Comparison of ENCODE assay signal across 9 mouse cellular contexts in the genomic region with DNA sequence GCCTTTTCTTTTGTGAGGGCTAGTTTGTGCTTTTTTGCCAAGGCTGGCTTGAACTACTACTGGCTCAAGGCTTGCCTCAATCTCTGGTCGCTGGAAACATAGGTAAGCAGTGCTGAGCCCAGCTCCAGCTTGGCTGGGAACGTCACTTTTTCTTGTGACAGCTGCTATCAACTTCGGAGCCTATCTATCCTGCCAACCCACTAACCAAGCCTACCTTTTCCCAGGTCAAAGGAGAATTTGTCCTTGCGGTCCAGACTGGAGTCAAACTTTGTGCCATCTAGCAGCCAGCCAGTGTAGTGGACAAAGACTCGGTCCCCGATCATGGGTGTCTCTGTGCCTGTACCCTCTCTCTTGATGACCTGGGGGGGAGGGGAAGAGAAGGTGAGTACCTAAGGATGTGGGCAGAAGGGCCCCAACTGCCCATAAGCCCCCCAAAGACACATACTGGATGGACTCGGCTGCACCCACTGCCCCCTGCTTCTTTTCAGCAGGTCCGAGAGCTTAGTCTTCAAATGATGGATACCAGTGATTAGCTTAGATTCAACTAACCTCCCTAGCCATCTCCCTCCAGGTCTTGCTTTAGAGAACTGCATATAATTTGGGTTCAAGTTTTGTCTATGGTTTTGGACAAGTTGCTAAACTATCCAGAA. TPM values are rescaled to one million over a fixed set of nuclear protein-coding genes. Genes with fewer than 3 reads are reported as not detected.
A peak's percentile ranks its signal among the peaks of the same experiment; 100 is the strongest.
DNase-seq lines count a peak whose midpoint lies in the region; ATAC-seq lines count a peak whose summit lies in the region.
"Had no signal": no experiment of that assay in that cellular context is flagged by ENCODE, and none has a peak within 500 bp of the region (broad histone marks: within the 10 kb centered on the region; RNA-seq: fewer than 3 reads in every experiment).

No protein-coding gene starts in this region.

- H3K9me3 ChIP-seq in lung, embryonic 15.5 days, result no peaks in the 10 kb centered on the region
- H3K9me3 ChIP-seq in forebrain, embryonic 13.5 days (replicated peaks), result no peaks in the 10 kb centered on the region
- H3K9me3 ChIP-seq in limb, embryonic 12.5 days, result no peaks in the 10 kb centered on the region
- H3K9me3 ChIP-seq in neural tube, embryonic 15.5 days (replicated peaks), result no peaks in the 10 kb centered on the region

- no peaks in the 10 kb centered on the region for H3K27me3 ChIP-seq in lung, embryonic 15.5 days
- H3K27me3 ChIP-seq in forebrain, embryonic 13.5 days, result no peaks in the 10 kb centered on the region
- H3K27me3 ChIP-seq in limb, embryonic 12.5 days, result no peaks in the 10 kb centered on the region
- H3K27me3 ChIP-seq in neural tube, embryonic 15.5 days (replicated peaks), result no peaks in the 10 kb centered on the region

- peak overlapping the region; percentile 95 for H3K4me3 ChIP-seq in lung, embryonic 15.5 days
- H3K4me3 ChIP-seq in forebrain, embryonic 13.5 days, result peak overlapping the region; percentile 98
- peak overlapping the region; percentile 97 for H3K4me3 ChIP-seq in limb, embryonic 12.5 days (replicated peaks)
- peak overlapping the region; percentile 99 for H3K4me3 ChIP-seq in neural tube, embryonic 15.5 days (replicated peaks)

- peaks cover 51% of the 10 kb centered on the region for H3K36me3 ChIP-seq in lung, embryonic 15.5 days
- H3K36me3 ChIP-seq in forebrain, embryonic 13.5 days (ENCODE audit: poor library complexity, severe bottlenecking), result peaks cover 52% of the 10 kb centered on the region
- peaks cover 52% of the 10 kb centered on the region for H3K36me3 ChIP-seq in limb, embryonic 12.5 days
- peaks cover 48% of the 10 kb centered on the region for H3K36me3 ChIP-seq in neural tube, embryonic 15.5 days

- intact Hi-C loops in left cerebral cortex, postnatal 36 days (cut with DNase I), result loop anchor here (5.0 kb wide), 1 partner anchor 41 kb away; no protein-coding TSS in a partner anchor

- peak overlapping the region; percentile 95 for H3K9ac ChIP-seq in lung, embryonic 15.5 days
- peak overlapping the region; percentile 94 for H3K9ac ChIP-seq in forebrain, embryonic 13.5 days
- H3K9ac ChIP-seq in limb, embryonic 12.5 days (replicated peaks), result peak overlapping the region; percentile 98; the same call in 1 of the 2 replicates
- peak overlapping the region; percentile 97 for H3K9ac ChIP-seq in neural tube, embryonic 15.5 days (replicated peaks)

- H3K4me2 ChIP-seq in lung, embryonic 15.5 days, result peak overlapping the region; percentile 75
- peak overlapping the region; percentile 74 for H3K4me2 ChIP-seq in forebrain, embryonic 13.5 days
- H3K4me2 ChIP-seq in limb, embryonic 12.5 days, result peak overlapping the region; percentile 71
- peak overlapping the region; percentile 79 for H3K4me2 ChIP-seq in neural tube, embryonic 15.5 days

- H3K4me1 ChIP-seq in lung, embryonic 15.5 days, result peaks cover 31% of the 10 kb centered on the region
- peaks cover 27% of the 10 kb centered on the region for H3K4me1 ChIP-seq in forebrain, embryonic 13.5 days
- H3K4me1 ChIP-seq in limb, embryonic 12.5 days (replicated peaks), result peaks cover 20% of the 10 kb centered on the region
- peaks cover 35% of the 10 kb centered on the region for H3K4me1 ChIP-seq in neural tube, embryonic 15.5 days

- 0 out of 2 replicates have a peak overlapping the region, but pooled peaks have one; percentile 15 for H3K27ac ChIP-seq in lung, embryonic 15.5 days
- no peak overlapping the region for H3K27ac ChIP-seq in forebrain, embryonic 13.5 days
- no peak overlapping the region for H3K27ac ChIP-seq in limb, embryonic 12.5 days
- H3K27ac ChIP-seq in neural tube, embryonic 15.5 days (replicated peaks), result no peak overlapping the region

- 82% methylated on average over 8 of the region's 8 CpGs for WGBS in lung, embryonic 15.5 days
- WGBS in forebrain, embryonic 13.5 days, result 91% methylated on average over 8 of the region's 8 CpGs
- WGBS in limb, embryonic 12.5 days, result 89% methylated on average over 8 of the region's 8 CpGs
- WGBS in neural tube, embryonic 15.5 days, result 84% methylated on average over 8 of the region's 8 CpGs

- no peak for DNase-seq in lung, adult 18-20 months
- DNase-seq in left cerebral cortex, postnatal 36 days (ENCODE audit: low spot score in 2 of 2), result no peak
- DNase-seq in layer of hippocampus, postnatal 14 days (ENCODE audit: low spot score in 2 of 2), result no peak
- DNase-seq in adrenal gland, postnatal 36 days, result no peak
- DNase-seq: kidney, postnatal 25 days had no signal

- ATAC-seq in lung, embryonic 15.5 days (ENCODE audit: borderline replicate concordance, extremely low read depth, low FRiP score, low TSS enrichment), result no peak
- ATAC-seq in forebrain, embryonic 13.5 days, result no peak
- ATAC-seq in limb, embryonic 12.5 days (ENCODE audit: insufficient number of reproducible peaks, insufficient read depth, low FRiP score, low TSS enrichment, low read depth), result no peak
- ATAC-seq in neural tube, embryonic 15.5 days (ENCODE audit: low FRiP score), result no peak

RNA-seq across cellular contexts. Expression of a gene that starts 2.0 kb away (rescaled TPM):
- 470 and 477 TPM in 2 replicates for polyA plus RNA-seq in lung, embryonic 15.5 days (2015; fragmentation: Nextera tagmentation; extraction: Ambion mirVana)
- polyA plus RNA-seq in forebrain, embryonic 13.5 days (2015; fragmentation: Nextera tagmentation; extraction: Ambion mirVana), result 454 and 497 TPM in 2 replicates
- 548 and 573 TPM in 2 replicates for polyA plus RNA-seq in limb, embryonic 12.5 days (2016; fragmentation: Nextera tagmentation; extraction: Ambion mirVana)
- 319 and 377 TPM in 2 replicates for polyA plus RNA-seq in neural tube, embryonic 15.5 days (2015; fragmentation: Nextera tagmentation; extraction: Ambion mirVana)
- total RNA-seq in left cerebral cortex, postnatal 36 days (2021), result 100 to 1,000 TPM; 115 to 118 TPM
- total RNA-seq in layer of hippocampus, postnatal 14 days (2021), result 100 to 1,000 TPM in 1 of 2 experiments, 10 to 100 TPM in 1; 90.5 to 105 TPM
- 100 to 1,000 TPM; 222 to 269 TPM for total RNA-seq in adrenal gland, postnatal 36 days (2021)

RNA-seq across cellular contexts. Expression of a gene that starts 11.8 kb away (rescaled TPM):
- polyA plus RNA-seq in lung, embryonic 15.5 days (2015; fragmentation: Nextera tagmentation; extraction: Ambion mirVana), result 33.4 and 33.7 TPM in 2 replicates
- polyA plus RNA-seq in forebrain, embryonic 13.5 days (2015; fragmentation: Nextera tagmentation; extraction: Ambion mirVana), result 35.2 and 38.1 TPM in 2 replicates
- polyA plus RNA-seq in limb, embryonic 12.5 days (2016; fragmentation: Nextera tagmentation; extraction: Ambion mirVana), result 35.9 and 39.3 TPM in 2 replicates
- polyA plus RNA-seq in neural tube, embryonic 15.5 days (2015; fragmentation: Nextera tagmentation; extraction: Ambion mirVana), result 44.0 and 46.5 TPM in 2 replicates
- total RNA-seq in left cerebral cortex, postnatal 36 days (2021), result 10 to 100 TPM; 29.7 to 30.7 TPM
- total RNA-seq in layer of hippocampus, postnatal 14 days (2021), result 10 to 100 TPM; 18.5 to 29.9 TPM
- 10 to 100 TPM; 23.8 to 28.6 TPM for total RNA-seq in adrenal gland, postnatal 36 days (2021)

RNA-seq across cellular contexts. Expression of a gene that starts 37.4 kb away (rescaled TPM):
- 3.0 and 3.7 TPM in 2 replicates for polyA plus RNA-seq in lung, embryonic 15.5 days (2015; fragmentation: Nextera tagmentation; extraction: Ambion mirVana)
- polyA plus RNA-seq in forebrain, embryonic 13.5 days (2015; fragmentation: Nextera tagmentation; extraction: Ambion mirVana), result 3.8 and 5.2 TPM in 2 replicates
- polyA plus RNA-seq in limb, embryonic 12.5 days (2016; fragmentation: Nextera tagmentation; extraction: Ambion mirVana), result 3.5 and 4.2 TPM in 2 replicates
- polyA plus RNA-seq in neural tube, embryonic 15.5 days (2015; fragmentation: Nextera tagmentation; extraction: Ambion mirVana), result 12.4 and 13.0 TPM in 2 replicates
- 10 to 100 TPM in 1 of 2 experiments, 1 to 10 TPM in 1; 9.4 to 11.9 TPM for total RNA-seq in left cerebral cortex, postnatal 36 days (2021)
- total RNA-seq in layer of hippocampus, postnatal 14 days (2021), result 10 to 100 TPM in 1 of 2 experiments, 1 to 10 TPM in 1; 8.4 to 10.7 TPM
- 1 to 10 TPM; 1.1 to 2.4 TPM for total RNA-seq in adrenal gland, postnatal 36 days (2021)
